Mouse (Mus musculus): Measurements from ENCODE around the gene Rbfox2.

The Rbfox2 gene

GRCm38 (mm10) chr15:77104349-77105158 is 202.2 kb downstream of the Rbfox2 start:
- no peak for DNase-seq (ENCODE audit: low spot score in 2 of 2)

- no peak for DNase-seq (ENCODE audit: low spot score in 2 of 2)
Measured at GRCm38 (mm10) chr15:77102685-77103084, 204.1 kb downstream of the Rbfox2 start.

- DNase-seq (ENCODE audit: low spot score in 2 of 2): no peak
Measured at GRCm38 (mm10) chr15:77099756-77100155, 207.0 kb downstream of the Rbfox2 start.

GRCm38 (mm10) chr15:77097358-77097757 is 209.4 kb downstream of the Rbfox2 start:
- DNase-seq (ENCODE audit: low spot score in 2 of 2): no peak

- no peak for DNase-seq (ENCODE audit: low spot score in 2 of 2)
Measured at GRCm38 (mm10) chr15:77095216-77095615, 211.6 kb downstream of the Rbfox2 start.

GRCm38 (mm10) chr15:77094431-77094830 is 212.4 kb downstream of the Rbfox2 start:
- DNase-seq (ENCODE audit: low spot score in 2 of 2): no peak

- no peak for DNase-seq (ENCODE audit: low spot score in 2 of 2)
Measured at GRCm38 (mm10) chr15:77091394-77091793, 215.4 kb downstream of the Rbfox2 start.

GRCm38 (mm10) chr15:77090531-77090930 is 216.3 kb downstream of the Rbfox2 start:
- DNase-seq (ENCODE audit: low spot score in 2 of 2): no peak

GRCm38 (mm10) chr15:77089249-77089648 is 217.6 kb downstream of the Rbfox2 start:
- DNase-seq (ENCODE audit: low spot score in 2 of 2): no peak

- DNase-seq (ENCODE audit: low spot score in 2 of 2): no peak
Measured at GRCm38 (mm10) chr15:77086488-77086887, 220.3 kb downstream of the Rbfox2 start.

GRCm38 (mm10) chr15:77085818-77086217 is 221.0 kb downstream of the Rbfox2 start:
- no peak for DNase-seq (ENCODE audit: low spot score in 2 of 2)

- DNase-seq (ENCODE audit: low spot score in 2 of 2): no peak
Measured at GRCm38 (mm10) chr15:77081454-77081853, 225.3 kb downstream of the Rbfox2 start.

- DNase-seq (ENCODE audit: low spot score in 2 of 2): no peak
Measured at GRCm38 (mm10) chr15:77080684-77081254, 226.0 kb downstream of the Rbfox2 start.

- DNase-seq (ENCODE audit: low spot score in 2 of 2): no peak
Measured at GRCm38 (mm10) chr15:77079890-77080361, 226.9 kb downstream of the Rbfox2 start.

- no peak for DNase-seq (ENCODE audit: low spot score in 2 of 2)
Measured at GRCm38 (mm10) chr15:77079256-77079822, 227.5 kb downstream of the Rbfox2 start.

GRCm38 (mm10) chr15:77078786-77079185 is 228.0 kb downstream of the Rbfox2 start:
- DNase-seq (ENCODE audit: low spot score in 2 of 2): no peak

GRCm38 (mm10) chr15:77077906-77078305 is 228.9 kb downstream of the Rbfox2 start:
- no peak for DNase-seq (ENCODE audit: low spot score in 2 of 2)

- DNase-seq (ENCODE audit: low spot score in 2 of 2): no peak
Measured at GRCm38 (mm10) chr15:77076523-77076922, 230.3 kb downstream of the Rbfox2 start.

GRCm38 (mm10) chr15:77072556-77073163 is 234.1 kb downstream of the Rbfox2 start:
- no peak for DNase-seq (ENCODE audit: low spot score in 2 of 2)

- no peak for DNase-seq (ENCODE audit: low spot score in 2 of 2)
Measured at GRCm38 (mm10) chr15:77071501-77071900, 235.3 kb downstream of the Rbfox2 start.

GRCm38 (mm10) chr15:77070745-77071268 is 236.0 kb downstream of the Rbfox2 start:
- DNase-seq (ENCODE audit: low spot score in 2 of 2): no peak

- no peak for DNase-seq (ENCODE audit: low spot score in 2 of 2)
Measured at GRCm38 (mm10) chr15:77069019-77069418, 237.8 kb downstream of the Rbfox2 start.

All from frontal cortex, postnatal 14 days (tissue).